Mouse (Mus musculus) monocyte, adult 5-6 weeks (primary cell): ENCODE measurements around the gene Urgcp. TPM values are rescaled to one million over a fixed set of nuclear protein-coding genes. Genes with fewer than 3 reads are reported as not detected.
"Not testable (repeated sequence)": the region's sequence is repeated elsewhere in the genome, so short reads cannot be mapped to it uniquely, and the experiment has no call there.

Experiments used
- ATAC-seq: fragments of 153-309, 156-312 bp; replicated peaks from 2 replicates; pipeline ENCODE4 v1.8.0; 2017; ENCODE audit warnings: mild to moderate bottlenecking; ENCODE audit not compliant: low TSS enrichment, insufficient number of reproducible peaks, severe bottlenecking, poor library complexity, low FRiP score
- total RNA-seq: library from RNA; stranded (forward); fragments of 200-1000, 200-491, 200-594 nt; gene quantifications from 3 replicates; pipeline ENCODE4 v1.2.3, GENCODE M21; 2017

Gene Urgcp
- total RNA-seq, result 7.2 to 13.7 TPM (median 10.5 TPM) in 3 replicates

DNA sequence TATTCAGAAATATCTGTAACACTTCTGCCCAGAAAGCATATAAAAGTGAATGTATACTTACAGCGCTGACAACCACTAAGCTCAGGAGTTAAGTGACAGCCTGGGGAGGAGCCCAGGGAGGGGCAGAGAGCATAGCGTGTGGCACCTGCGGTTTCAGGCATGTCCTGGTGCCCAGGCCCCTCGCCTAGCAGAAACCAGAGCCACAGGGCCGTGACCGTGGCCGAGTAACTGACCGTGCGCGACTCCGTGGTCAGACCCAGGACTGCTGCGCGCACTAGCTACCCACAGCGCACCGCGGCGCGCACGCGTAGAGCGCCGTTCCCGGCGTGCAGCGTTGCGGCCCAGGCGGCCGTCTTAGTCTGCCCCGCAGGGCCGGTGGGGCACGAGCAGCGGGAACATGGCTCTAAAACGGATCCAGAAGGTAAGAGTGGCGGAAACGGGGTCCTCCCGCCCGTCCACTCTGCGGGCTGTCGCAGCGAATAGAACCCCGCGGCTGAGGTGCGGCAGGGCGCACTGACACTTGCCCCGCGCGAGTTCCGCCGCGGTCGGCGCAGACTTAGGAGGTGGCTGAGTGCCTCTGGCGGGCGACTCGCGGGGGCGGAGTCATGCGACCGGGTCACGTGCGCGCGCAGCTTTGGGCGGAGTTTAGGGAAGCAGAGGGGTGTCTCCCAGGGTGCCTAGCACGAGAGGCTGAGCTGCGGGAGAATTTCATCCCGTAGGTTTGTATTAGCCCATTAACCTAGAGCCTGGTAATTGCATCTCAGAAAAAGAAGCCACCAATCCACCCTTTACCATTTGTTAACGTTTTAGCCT lies at the start of gene Urgcp:
Gene Urgcp (minus strand): TSS at position 557 of the 813 bp plus-strand sequence.
- peak; percentile 89 for ATAC-seq

DNA sequence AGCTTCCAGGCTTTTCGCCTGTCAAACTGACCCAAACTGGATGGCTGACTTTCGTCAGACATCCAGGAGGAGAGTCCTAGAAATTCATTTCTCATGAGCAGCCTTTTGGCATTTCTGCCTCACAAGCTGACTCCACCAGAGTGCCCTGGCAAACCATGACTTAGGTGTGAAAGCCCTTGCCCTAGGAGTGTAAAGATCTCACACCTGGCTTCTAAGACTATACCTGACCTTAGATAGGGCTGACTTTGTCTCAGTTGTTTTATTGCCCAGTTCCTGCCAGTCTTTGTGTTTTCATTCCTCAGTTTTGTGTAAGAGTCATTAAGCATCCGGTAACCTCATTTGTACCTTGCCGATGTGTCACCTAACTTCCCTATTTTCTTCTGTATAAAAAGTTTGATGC lies 47.3 kb upstream of the Urgcp start:
- not testable (repeated sequence) for ATAC-seq

DNA sequence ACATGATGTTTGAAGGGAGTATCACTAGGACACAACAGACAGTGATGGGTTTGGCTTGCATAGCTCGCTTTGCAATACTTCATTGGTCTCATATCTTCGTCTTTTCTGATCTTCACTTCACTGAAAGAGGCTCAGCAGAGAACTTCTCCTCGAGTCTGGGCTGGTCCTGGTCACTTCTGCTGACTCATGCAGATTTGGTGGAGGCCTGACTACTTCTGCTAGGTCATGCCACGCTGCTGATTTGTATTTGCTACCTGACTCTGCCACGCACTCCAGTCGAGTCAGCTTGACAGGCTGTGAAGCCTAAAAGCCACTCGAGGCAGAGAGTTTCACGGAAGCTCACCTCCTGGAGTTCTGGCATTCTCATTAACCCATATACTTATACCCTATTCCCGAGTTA lies 45.8 kb upstream of the Urgcp start:
- ATAC-seq, result no peak

DNA sequence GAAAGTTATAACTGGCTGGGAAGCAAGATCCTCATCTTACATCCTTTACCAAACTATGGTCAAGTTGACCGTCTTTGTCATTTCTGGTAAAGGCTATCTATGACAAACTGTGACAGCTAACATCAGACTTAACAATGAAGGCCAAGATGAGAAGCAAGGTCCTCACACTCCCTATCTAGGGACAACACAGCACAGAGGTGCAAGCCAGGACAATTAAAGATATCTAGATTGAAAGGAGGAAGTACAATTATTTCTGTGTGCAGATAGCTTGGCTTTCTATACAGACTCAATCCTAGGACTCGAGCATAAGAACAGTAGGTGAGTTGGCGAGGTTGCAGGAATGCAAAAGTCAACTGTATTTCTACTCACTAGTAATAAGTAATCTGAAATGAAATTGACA lies 43.5 kb upstream of the Urgcp start:
- no peak for ATAC-seq

DNA sequence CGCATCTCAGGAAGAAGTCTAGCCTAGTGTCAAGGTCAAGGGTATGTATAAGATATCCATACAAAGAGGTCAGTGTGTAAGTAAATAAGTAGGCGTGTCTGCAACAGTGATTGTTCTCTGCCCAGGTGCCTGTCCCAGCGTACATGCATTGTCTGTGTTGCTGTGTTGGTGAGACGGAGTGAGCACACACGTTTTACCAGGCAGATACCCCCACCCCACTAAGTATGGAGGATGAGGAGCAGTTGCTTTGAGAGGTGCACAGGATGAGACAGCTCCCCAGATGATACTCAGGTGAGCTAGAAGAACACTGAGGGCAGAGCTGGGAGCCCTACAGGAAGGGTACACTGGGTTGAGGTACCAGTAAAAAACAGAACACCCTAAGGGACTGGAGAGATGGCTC lies 42.0 kb upstream of the Urgcp start:
- no peak for ATAC-seq

DNA sequence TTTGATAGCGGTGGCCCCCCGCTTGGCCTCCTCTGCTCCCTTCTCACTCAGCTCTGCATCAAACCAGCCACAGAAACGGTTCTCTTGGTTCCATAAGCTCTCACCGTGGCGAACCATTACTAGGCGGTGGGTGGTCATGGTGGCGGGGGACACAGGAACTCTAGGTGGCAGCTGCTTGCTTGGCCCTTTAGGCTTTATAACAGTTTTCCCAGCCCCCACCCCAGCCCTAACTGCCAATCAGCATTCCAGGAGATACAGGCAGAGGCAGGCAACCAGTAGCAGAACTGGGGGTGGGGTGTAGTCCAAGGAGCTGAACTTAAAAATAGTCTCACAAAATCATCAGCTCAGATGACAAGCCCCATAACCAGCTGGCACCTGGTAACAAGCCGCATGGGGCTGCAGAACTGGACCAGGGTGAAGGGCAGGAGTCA lies 41.4 kb upstream of the Urgcp start, which contains the start of gene Pgam2:
Gene Pgam2 (minus strand): TSS at position 183 of the 431 bp plus-strand sequence.
- ATAC-seq, result no peak

DNA sequence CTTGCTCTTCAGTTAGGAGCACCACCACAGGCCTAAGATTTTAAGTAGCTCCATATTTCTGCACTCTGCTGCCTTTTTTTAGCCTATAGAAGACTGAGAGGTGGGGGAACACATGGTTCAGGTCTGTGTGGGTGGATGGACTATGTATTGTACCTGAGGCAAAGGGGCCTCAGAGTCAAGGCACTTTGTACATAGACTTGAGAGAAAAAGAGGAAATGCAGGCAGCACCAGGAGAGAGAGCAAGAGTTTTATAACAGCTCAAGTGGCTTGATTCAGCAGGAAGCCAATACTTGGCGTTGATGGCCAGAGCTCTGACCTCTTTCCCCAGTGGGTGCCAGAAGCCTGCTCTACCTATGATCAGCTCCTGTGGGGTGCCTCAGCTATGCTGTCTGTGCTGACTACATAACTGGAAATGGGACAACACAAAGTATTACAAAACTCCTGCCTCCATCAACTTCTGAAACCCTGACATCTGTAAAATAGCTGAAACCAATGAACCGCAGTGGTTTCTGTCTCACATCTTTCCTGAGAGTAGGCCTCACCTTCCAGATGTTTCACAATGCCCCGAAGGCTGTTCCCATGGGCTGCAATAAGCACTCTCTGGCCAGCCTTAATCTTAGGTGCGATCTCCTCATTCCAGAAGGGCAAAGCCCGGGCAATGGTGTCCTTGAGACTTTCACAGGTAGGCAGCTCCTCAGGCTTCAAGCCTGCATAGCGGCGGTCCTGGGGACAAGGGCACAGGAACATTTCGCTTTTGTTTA lies 40.5 kb upstream of the Urgcp start:
- ATAC-seq, result no peak

DNA sequence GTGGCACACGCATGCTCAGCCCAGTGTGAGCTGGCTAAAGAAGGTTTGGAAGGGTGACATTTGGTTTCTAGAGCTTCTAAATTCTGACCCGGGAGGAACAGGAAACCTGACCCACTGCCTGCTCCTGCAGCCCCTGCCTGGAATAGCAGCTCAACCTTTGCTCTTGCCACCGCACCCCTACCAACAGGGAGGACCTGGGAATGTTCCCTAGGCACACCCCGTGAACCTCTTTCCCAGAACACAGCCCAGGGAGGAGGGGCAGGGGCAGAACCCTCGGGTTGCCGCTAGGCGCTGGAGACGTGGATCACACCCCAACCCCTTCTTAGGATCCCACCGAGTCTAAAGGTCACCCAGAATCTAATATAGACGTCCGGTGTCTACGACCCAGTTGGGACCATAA lies 39.8 kb upstream of the Urgcp start:
- ATAC-seq, result no peak

DNA sequence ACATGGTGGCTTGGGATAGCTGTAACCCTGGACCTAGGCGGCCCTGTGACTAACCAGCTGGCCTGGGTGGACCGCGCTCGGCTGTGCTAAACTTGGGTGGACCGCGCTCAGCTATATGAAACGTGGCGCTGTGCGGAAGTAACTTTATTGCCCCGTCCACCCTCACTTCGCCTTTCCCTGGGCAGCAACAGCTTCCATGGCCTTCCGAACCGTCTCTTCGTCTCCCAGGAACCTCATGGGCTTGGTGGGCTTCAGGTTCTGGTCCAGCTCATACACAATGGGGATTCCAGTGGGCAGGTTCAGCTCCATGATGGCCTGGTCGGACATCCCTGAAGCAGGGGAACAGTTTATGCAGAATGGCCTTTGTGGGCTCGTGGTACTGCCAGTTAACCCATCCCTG lies 39.3 kb upstream of the Urgcp start:
- no peak for ATAC-seq

DNA sequence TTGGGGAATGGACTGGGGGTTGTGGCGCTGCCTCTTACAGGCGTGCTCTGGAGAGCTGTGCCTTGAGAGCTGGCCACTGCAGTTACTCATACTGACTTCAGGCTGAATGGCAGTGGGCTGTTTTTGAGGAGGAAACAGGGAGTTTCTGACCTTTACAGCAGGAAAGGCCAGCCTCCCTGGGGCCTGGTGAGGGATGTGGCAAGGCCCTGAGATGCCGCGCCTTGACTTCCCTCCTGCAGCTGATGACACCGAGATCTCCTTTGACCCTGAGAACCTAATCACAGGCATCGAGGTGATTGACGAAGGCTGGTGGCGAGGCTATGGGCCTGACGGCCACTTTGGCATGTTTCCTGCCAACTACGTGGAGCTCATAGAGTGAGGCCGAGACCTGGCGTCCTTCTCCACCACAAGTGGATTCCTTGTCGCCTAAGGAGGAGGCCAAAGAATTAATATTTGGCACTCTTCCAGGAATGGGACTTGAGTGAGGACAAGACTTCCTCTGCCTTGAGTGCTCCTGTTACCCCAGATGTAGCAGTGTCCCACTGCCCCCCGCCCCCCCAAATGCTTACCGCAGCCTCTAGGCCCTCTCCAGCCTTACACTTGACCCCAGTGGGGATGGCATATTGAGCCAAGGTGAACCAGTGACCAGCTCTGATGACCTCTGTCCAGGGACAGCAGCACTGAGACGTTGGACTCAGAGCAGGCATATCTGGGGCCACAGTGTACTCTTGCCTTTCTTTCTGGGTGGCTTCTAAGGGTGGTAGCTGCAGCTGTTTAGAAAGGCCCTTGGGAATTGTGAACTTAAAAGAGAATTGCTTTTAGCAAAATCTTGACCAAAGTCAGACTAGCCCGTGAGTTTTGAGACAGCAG lies 37.7 kb upstream of the Urgcp start:
- peak; percentile 65 for ATAC-seq

DNA sequence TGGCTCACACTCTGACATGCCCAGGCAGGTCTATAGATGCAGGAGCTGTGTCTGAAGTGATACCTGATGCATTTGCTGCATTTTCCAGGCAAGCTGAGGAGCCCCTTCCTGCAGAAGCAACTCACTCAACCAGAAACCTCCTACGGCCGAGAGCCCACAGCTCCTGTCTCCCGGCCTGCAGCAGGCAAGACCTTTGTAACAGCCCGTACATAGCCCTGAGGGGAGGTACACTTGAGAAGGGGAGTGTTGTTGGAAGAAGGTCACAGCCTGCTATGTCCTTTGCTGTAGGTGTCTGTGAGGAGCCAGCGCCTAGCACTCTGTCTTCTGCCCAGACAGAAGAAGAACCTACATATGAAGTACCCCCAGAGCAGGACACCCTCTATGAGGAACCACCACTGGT lies 35.8 kb upstream of the Urgcp start:
- no peak for ATAC-seq

DNA sequence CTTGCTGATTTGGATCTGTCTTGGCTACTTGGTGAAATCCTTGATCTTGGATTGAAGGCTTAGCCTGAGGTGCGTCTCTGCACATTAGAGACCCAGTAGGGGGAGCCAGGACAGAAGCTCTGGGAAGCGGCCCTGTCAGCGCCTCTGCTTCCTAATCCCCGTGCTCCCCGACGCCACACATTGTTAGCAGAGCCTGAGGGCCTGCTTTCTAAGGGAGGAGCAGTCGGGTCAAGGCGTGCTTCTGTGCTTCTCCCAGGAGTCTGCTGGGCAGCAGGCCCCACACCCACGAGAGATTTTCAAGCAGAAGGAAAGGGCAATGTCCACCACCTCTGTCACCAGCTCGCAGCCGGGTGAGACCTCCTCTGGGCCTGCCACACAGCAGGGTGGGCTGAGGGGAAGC lies 35.2 kb upstream of the Urgcp start:
- no peak for ATAC-seq

DNA sequence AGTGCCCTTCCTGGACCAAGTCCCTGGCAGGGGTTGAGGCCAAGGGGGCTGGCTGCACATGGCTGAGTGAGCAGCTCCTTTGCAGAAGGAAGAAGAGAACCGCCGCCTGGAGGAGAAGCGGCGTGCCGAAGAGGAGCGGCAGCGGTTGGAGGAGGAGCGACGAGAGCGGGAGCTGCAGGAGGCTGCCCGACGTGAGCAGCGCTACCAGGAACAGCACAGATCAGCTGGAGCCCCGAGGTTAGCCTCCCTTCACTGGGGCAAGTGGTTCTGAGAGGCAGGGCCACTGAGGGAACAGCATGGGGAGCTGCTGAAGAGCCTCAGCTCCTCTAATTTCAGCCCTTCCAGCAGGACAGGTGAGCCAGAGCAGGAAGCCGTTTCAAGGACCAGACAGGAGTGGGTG lies 34.8 kb upstream of the Urgcp start:
- ATAC-seq, result no peak

DNA sequence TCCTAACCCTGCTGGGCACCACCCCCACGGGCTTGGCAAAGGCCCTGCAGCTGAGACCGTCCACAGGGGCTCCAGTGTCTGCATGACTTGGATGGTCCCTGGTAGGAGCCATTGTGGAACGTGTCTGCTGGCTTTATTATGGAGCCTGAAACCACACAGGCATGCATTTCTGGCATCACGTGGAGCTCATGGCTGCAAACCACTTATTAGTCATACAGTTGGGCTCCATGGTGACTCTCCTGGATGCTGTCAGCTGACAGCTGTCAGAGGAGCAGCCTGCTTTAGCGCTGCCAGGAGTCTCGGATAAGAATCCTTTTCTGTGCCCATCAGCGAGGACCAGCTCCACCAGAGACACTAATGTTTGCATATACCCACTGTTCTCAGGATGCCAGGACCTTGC lies 33.5 kb upstream of the Urgcp start:
- no peak for ATAC-seq

DNA sequence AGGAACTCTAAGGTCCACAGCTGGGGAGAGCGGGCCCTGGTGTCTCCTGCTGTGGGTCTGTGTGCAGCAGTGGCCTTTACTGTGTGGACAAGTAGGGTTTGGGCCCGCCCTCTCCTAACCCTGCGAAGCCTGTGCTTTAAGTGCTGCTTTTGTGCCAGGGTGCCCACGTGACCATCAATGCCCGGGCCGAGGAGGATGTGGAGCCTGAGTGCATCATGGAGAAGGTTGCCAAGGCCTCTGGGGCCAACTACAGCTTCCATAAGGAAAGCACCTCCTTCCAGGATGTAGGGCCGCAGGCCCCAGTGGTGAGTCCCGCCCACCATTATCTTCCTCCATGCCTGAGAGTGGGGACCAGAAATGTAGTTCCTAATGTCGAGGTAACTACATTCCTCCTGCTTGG lies 33.1 kb upstream of the Urgcp start:
- ATAC-seq, result no peak

DNA sequence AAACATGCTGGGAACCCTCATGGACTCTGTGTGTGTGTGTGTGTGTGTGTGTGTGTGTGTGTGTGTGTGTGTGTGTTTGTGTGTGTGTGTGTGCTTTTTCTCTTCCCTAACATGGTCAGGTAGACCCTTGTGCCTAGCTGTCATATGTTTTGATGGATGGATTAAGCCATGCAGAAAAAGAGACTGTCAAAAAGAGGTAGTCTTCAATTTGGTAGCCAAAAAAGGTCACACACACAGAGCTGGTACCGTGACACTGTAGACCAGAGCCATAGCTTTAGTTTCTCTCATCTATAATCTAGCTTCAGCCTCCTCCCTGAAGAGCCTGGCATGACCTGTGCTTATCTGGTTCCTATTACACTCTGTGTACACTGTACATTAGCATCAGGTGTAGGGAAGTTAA lies 28.3 kb upstream of the Urgcp start:
- no peak for ATAC-seq

DNA sequence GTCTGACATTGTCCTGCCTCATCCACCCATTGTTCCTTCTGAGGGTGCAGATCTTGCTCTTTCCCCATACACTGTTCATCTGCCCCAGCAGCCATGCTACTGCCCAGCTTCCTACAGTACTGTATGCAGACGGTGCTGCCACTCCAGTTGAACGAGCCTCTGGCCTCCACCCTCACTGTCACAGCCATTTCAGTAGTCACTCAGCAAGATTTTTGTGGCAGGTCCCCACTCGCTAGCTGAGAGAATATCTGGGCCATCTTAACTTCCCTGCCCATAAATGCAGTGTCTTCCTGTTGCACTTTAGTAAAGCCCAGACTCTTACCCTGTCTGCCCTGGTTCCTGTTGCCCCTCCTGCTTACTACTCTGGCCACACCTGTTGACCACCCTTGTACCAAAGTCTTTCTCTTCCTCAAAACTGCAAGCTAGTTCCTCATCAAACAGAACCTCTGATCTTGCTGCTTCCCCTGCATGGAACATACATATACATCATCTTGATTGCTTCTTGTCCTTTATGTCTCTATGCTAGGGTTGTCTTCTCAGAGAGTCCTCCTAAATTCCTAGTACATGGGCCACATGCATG lies 27.7 kb upstream of the Urgcp start:
- ATAC-seq, result peak; percentile 45

DNA sequence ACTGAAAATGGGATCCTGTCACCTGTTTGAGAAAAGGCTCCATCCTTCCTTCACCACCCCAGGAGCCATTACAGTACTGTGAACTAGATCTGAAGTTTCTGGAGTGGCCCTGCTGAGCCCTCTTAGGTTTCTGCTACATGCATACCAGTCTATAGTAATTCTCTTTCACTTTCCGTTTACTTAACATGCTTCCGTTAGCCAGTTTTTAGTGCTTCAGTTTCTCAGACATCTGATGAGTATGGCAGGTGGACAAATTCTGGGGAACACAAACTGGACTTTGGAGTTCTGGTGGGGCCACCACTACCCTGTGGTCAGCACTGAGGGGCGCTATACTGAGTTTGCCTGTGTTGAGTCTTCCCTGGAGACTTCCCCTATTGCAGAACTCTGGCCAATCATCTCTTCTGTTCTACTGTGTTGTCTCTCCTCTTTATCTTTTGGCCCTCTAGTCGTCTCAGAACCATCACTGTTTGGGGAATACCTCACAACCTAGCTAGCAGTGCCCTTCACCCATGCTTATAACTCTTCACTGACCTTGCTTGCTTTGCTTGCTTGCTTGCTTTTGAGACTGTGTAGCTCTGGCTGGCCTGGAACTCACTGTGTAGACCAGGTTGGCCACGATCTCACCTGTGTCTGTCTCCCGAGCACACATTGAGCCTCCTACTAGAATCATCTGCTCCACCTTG lies 27.0 kb upstream of the Urgcp start:
- peak; percentile 28; the same call in 1 of the 2 replicates for ATAC-seq
